Mouse (Mus musculus) spleen, adult 2 months (tissue): ENCODE data around the gene Arhgap40. TPM values are rescaled to one million over a fixed set of nuclear protein-coding genes. Genes with fewer than 3 reads are reported as not detected.

Experiments
- DNase-seq, 2 experiments: peaks; one replicate each; pipeline versions ENCODE4 v3.0.0 to v3.0.0-alpha.2; 2012 to 2021; ENCODE audit warnings: low spot score in 2 of 2, low read depth in 1 of 2
- H3K27ac ChIP-seq: fragments of 200-500 bp; 2 replicates; pipeline ENCODE4 v1.5.1; 2012; ENCODE audit warnings: low read length, inconsistent platforms; ENCODE audit not compliant: insufficient read depth
- H3K27me3 ChIP-seq: fragments of 200-500 bp; 2 replicates; pipeline ENCODE4 v1.6.1; 2012; ENCODE audit warnings: mild to moderate bottlenecking, moderate library complexity, low read length, inconsistent platforms; ENCODE audit not compliant: control insufficient read depth, insufficient read depth
- H3K36me3 ChIP-seq: fragments of 200-500 bp; 2 replicates; pipeline ENCODE4 v1.6.1; 2012; ENCODE audit warnings: mild to moderate bottlenecking, low read length, inconsistent platforms; ENCODE audit not compliant: control insufficient read depth, insufficient read depth
- H3K4me1 ChIP-seq: fragments of 200-500 bp; 2 replicates; pipeline ENCODE4 v1.6.1; 2011; ENCODE audit warnings: inconsistent platforms; ENCODE audit not compliant: control insufficient read depth, insufficient read depth, insufficient read length
- H3K4me3 ChIP-seq: fragments of 200-500 bp; 2 replicates; pipeline ENCODE4 v1.5.1; 2011; ENCODE audit warnings: mild to moderate bottlenecking, inconsistent platforms; ENCODE audit not compliant: insufficient read depth, insufficient read length; ENCODE audit errors: extremely low read depth
- CTCF ChIP-seq: fragments of 200-500 bp; IDR thresholded peaks from 2 replicates; pipeline ENCODE4 v1.5.1; 2011; ENCODE audit warnings: mild to moderate bottlenecking, inconsistent platforms; ENCODE audit not compliant: insufficient read depth, insufficient read length, insufficient replicate concordance; ENCODE audit errors: extremely low read depth
- POLR2A ChIP-seq: fragments of 200-500 bp; IDR thresholded peaks from 2 replicates; pipeline ENCODE4 v1.6.1; 2011; ENCODE audit warnings: low read depth, low read length, inconsistent platforms
- WGBS: fragments of 180-500 bp; shearing (Covaris S2); methylation state at CpG from one replicate; pipeline ENCODE4 v1.1.7; 2018; 5-methylcytosine and 5-hydroxymethylcytosine counted together
- polyA plus RNA-seq: library from polyadenylated mRNA; depleted of rRNA; stranded (reverse); fragments of >200 nt; gene quantifications from 2 replicates; pipeline ENCODE4 v1.2.3, GENCODE M21; 2012; rRNA removed

The Arhgap40 gene
- polyA plus RNA-seq, 1 experiment: not detected

- no peak for DNase-seq
- Histone ChIP-seq H3K4me3 (no peak overlapping the region), H3K36me3 (no peaks in the 10 kb centered on the region), H3K4me1 (no peaks in the 10 kb centered on the region), H3K27ac (no peak overlapping the region), H3K27me3 (0 out of 2 replicates have a peak, but pooled peaks cover 1% of the 10 kb centered on the region)
- TF ChIP-seq POLR2A (no peak), CTCF (no peak)
- 45% methylated on average over 5 of the region's 5 CpGs for WGBS
Measured at GRCm38 (mm10) chr2:158591286-158591685, 78.7 kb downstream of the Arhgap40 start.

GRCm38 (mm10) chr2:158593371-158593770 is 80.8 kb downstream of the Arhgap40 start:
- H3K4me3 ChIP-seq: no peak overlapping the region
- WGBS: 76% methylated on average over 4 of the region's 4 CpGs
- 0 out of 2 replicates have a peak, but pooled peaks cover 1% of the 10 kb centered on the region for H3K27me3 ChIP-seq
- TF ChIP-seq CTCF: no peak
- TF ChIP-seq POLR2A: no peak
- H3K4me1 ChIP-seq: no peaks in the 10 kb centered on the region
- no peak for DNase-seq
- no peak overlapping the region for H3K27ac ChIP-seq
- H3K36me3 ChIP-seq: no peaks in the 10 kb centered on the region

- 5% methylated on average over 12 of the region's 12 CpGs for WGBS
- DNase-seq: no peak
- TF ChIP-seq CTCF (no peak), POLR2A (no peak)
- Histone ChIP-seq H3K4me1 (no peaks in the 10 kb centered on the region), H3K27me3 (0 out of 2 replicates have a peak, but pooled peaks cover 1% of the 10 kb centered on the region), H3K27ac (no peak overlapping the region), H3K4me3 (no peak overlapping the region), H3K36me3 (no peaks in the 10 kb centered on the region)
Measured at GRCm38 (mm10) chr2:158595103-158595502, 82.5 kb downstream of the Arhgap40 start.

- Histone ChIP-seq H3K4me3 (no peak overlapping the region), H3K36me3 (no peaks in the 10 kb centered on the region), H3K27me3 (0 out of 2 replicates have a peak, but pooled peaks cover 1% of the 10 kb centered on the region), H3K4me1 (no peaks in the 10 kb centered on the region), H3K27ac (no peak overlapping the region)
- no peak for TF ChIP-seq CTCF
- no peak for TF ChIP-seq POLR2A
- no peak for DNase-seq
- 48% methylated on average over 7 of the region's 7 CpGs for WGBS
Measured at GRCm38 (mm10) chr2:158595577-158595976, 83.0 kb downstream of the Arhgap40 start.

GRCm38 (mm10) chr2:158596803-158597202 is 84.2 kb downstream of the Arhgap40 start:
- Histone ChIP-seq H3K4me3 (no peak overlapping the region), H3K4me1 (no peaks in the 10 kb centered on the region), H3K36me3 (no peaks in the 10 kb centered on the region), H3K27ac (no peak overlapping the region), H3K27me3 (0 out of 2 replicates have a peak, but pooled peaks cover 1% of the 10 kb centered on the region)
- WGBS: 29% methylated on average over 1 of the region's 1 CpGs
- TF ChIP-seq CTCF: no peak
- no peak for TF ChIP-seq POLR2A
- DNase-seq: no peak

Other genes with a start within 250 kb of the Arhgap40 start
- 3.3 and 4.1 TPM in 2 replicates for gene Lbp, start 206.3 kb upstream of the Arhgap40 start, polyA plus RNA-seq
- 0.04 and 0.11 TPM in 2 replicates for gene Snhg11, start 137.2 kb upstream of the Arhgap40 start, polyA plus RNA-seq
- 14.8 and 18.9 TPM in 2 replicates for gene Ralgapb, start 102.9 kb upstream of the Arhgap40 start, polyA plus RNA-seq
- gene Adig, start 10.2 kb upstream of the Arhgap40 start, polyA plus RNA-seq: 0.65 and 0.67 TPM in 2 replicates
- gene Slc32a1, start 98.0 kb downstream of the Arhgap40 start, polyA plus RNA-seq: 0.02 TPM in 1 of 2 replicates, not detected in the other
- gene Actr5, start 112.1 kb downstream of the Arhgap40 start, polyA plus RNA-seq: 9.4 and 11.6 TPM in 2 replicates
- 17.6 and 18.6 TPM in 2 replicates for gene Ppp1r16b, start 152.6 kb downstream of the Arhgap40 start, polyA plus RNA-seq